Mouse (Mus musculus) cerebral cortex, adult 2 months (tissue): ENCODE data around the gene Sema6b.

Experiments
- WGBS: fragments of 180-500 bp; shearing (Covaris S2); methylation state at CpG from one replicate; pipeline ENCODE4 v1.1.7; 2018; 5-methylcytosine and 5-hydroxymethylcytosine counted together

Gene Sema6b

DNA sequence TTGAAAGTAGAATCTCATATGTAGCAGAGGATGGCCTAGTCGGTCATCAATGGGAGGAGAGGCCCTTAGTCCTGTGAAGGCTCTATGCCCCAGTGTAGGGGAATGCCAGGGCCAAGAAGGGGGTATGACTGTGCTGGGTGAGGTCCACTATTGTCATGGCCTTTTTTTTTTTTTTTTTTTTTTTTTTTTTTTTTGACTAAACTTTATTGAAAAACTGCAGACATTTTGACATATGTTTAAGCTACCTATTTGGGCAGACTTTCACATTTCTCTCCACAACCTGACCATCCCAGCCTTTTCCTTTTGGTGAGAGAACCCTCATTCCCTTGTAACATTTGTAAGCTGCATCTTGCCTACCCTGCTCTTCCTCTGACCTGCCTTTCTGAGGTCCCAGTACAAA lies 47.8 kb downstream of the Sema6b start:
- WGBS = 89% methylated on average over 1 of the region's 1 CpGs

DNA sequence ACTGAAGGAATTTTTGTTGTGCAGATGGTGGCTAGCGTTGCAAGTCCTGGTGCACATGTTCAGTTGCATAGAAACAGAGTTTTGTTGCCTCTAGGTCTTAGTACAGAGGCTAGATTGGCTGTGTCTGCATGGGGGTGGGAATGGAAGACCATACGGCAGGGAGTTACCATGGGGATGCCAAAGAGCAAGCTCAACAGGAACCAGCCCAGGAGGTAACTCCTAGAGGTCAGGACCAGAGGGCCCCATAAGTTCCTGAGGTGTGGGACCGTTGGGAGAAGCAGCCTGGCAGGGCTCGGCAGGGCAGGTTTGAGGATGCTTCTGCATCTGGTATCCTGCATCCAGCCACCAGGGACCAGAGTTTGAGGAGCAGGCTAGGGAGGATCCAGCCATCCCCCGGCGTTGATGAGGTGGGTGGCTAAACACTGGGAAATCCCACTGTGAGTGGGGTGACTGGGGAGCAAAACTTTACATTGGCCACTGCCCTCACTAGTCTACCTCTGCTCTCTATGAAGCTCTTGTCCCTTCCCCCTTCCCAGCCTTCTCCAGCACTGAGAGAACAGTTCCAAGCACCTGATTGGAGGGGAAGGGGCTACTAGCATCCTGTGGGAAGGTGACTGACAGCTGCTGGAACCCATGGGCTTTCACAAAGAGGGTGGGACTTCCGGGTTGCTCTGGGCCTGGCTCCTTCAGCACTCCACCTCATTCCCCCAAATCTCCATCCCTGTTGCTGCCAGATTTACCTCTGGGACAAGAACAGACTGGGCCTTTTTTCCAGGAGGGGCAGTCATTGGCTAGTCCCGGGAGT lies 59.2 kb downstream of the Sema6b start:
- 5% methylated on average over 8 of the region's 8 CpGs for WGBS

DNA sequence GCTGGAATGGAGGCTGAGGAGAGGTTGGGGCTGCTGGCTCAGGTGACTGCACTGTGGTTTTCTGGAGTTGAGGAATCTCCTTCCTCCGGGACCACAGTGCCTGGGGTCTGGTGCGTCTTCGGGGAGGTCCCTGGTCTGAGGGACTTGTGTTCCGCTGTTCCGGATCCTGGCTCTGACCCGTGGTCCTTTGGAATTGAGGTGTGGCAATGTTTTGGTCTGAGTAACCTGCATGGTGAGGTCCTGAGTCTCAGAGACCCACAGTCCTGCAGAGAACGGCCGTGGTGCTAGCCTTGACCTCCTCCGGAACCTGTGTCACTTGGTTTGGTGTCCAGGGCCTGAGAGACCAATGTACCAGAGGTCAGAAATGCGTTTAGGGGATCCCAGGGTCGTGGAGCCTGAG lies 60.2 kb downstream of the Sema6b start:
- WGBS = under 1% methylated on average over 11 of the region's 11 CpGs

DNA sequence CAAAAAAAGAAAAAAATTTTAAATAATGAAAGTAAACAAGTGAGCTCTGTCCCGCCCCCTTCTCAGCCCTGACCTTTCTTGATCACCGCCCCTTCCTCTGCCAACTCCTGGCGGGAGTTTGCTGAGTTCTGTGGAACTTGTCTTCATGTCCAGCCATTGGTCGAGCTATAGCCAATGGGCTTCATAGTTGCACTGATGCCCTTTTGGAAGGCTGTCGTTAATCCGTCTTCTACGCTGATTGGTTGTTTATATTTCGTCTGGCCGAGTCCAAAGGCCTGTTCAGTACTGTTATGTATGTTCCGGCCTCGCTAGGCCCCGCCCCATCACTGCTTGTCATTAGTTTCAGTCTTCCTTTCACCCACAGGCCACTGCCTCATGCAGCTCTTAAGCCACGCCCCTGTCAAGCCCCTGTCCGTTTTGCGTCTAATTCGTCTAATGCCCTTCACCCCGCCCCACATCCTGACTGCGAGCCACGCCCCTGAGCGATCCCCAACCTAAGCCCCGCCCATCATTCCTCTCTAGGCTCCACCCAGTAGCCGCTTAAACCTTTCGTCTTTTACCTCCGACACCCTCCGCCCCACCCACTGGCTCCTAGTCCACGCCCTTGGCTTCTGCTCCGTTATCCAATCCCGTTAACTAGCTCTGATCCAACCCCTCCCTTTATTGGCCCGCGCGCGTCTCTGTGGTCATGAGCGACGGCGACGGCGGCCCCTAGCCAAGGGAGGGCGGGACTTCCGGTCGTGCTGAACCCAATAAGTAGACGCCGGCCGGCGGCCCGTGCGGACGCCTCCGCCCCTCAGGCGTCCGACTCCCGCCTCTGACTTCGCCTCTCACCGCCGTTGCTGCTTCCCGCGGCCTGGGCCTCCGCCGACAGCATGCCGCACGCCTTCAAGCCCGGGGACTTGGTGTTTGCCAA lies 61.0 kb downstream of the Sema6b start, which contains the start of gene Hdgfl2:
TSS of gene Hdgfl2 (plus strand) at position 755 of the 916 bp plus-strand sequence.
- under 1% methylated on average over 61 of the region's 61 CpGs for WGBS

DNA sequence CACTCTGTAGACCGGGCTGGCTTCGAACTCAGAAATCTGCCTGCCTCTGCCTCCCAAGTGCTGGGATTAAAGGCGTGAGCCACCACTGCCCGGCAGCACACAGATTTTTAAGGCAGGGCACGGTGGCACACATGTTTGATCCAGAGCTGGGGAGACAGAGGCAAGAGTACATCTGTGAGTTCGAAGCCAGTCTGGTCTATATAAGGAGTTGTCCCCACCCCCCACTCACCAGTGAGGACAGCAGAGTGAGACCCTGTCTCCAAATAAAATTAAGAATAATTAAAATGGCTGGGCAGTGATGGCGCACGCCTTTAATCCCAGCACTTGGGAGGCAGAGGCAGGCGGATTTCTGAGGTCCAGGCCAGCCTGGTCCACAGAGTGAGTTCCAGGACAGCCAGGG lies 61.8 kb downstream of the Sema6b start:
- WGBS = 68% methylated on average over 9 of the region's 9 CpGs

DNA sequence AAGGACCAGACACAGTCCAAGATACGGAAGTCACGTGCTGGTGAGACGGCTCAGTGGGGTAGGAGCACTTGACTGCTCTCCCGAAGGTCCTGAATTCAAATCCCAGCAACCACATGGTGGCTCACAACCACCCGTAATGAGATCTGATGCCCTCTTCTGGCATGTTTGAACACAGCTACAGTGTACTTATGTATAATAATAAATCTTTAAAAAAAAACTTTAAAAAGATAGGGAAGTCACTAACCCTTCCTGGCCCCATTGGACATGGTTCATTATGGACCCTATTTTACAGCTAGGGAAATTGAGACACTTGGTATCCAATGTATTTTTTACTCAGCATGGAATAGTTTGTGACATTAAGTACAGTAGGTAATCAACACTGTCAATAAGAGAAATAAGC lies 62.6 kb downstream of the Sema6b start:
- WGBS = 80% methylated on average over 5 of the region's 5 CpGs

DNA sequence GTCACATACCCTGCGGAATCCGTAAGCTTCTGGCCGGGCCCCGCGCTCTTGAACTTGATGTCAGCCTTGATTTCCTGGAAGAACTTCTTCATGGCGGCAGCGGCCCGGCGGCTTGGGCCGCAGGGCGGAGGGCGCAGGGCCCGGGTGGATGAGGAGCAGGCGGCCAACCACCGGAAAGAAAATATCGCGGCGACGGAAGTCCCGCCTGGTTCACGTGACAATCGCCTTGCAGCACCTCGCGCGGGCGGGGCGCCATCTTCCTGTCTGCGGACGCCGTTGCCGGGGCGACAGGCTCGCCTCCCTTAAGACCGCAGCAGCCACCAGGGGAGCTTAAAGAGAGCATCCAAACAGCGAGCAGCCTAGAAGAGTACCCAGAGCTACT lies 65.3 kb downstream of the Sema6b start, which contains the start of gene Ubxn6:
TSS of gene Ubxn6 (minus strand) at position 202 of the 382 bp plus-strand sequence.
- WGBS = under 1% methylated on average over 35 of the region's 35 CpGs

DNA sequence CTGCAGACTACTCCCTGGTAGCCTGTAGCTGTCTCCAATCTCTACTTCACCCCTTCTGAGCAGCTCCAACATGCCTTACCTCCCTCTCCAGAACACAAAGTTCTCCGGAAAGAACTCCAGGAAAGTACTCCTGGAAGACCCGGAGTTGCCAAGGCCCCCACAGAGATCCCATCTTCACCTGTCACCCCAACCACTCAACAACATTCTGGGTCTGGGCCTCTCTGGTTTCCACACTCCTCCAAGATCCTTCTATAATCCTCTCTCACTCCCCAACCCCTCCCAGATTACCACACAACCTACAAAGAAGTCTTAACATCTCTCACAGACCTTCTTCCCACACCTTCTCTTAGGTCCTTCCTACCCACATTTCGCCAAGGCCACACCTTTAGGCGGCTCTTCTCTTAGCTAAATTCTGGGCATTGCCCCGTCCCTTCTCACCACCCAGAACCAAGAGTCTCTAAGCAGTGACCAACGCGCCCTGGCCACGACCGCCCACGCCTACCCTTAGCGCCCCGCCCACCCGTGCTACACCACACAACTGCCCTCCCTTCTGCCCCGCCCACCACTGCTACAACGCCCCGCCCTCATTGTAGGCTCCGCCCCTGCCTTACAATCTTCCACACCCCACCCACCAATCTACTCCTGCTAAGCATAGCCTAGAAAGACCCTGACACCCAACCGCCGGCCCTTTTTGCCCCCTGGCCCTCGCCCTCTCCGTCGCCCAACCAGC lies 65.9 kb downstream of the Sema6b start:
- WGBS = 8% methylated on average over 22 of the region's 22 CpGs
